Mouse (Mus musculus): ENCODE measurements at regions not wholly inside any gene's neighbourhood (a gene's known extent, or its start where the extent isn't known, plus 50 kb on each side); places are given as distances from the start of the nearest gene placed in this dataset.
"Not testable (repeated sequence)": the region's sequence is repeated elsewhere in the genome, so short reads cannot be mapped to it uniquely, and the experiment has no call there.

DNA sequence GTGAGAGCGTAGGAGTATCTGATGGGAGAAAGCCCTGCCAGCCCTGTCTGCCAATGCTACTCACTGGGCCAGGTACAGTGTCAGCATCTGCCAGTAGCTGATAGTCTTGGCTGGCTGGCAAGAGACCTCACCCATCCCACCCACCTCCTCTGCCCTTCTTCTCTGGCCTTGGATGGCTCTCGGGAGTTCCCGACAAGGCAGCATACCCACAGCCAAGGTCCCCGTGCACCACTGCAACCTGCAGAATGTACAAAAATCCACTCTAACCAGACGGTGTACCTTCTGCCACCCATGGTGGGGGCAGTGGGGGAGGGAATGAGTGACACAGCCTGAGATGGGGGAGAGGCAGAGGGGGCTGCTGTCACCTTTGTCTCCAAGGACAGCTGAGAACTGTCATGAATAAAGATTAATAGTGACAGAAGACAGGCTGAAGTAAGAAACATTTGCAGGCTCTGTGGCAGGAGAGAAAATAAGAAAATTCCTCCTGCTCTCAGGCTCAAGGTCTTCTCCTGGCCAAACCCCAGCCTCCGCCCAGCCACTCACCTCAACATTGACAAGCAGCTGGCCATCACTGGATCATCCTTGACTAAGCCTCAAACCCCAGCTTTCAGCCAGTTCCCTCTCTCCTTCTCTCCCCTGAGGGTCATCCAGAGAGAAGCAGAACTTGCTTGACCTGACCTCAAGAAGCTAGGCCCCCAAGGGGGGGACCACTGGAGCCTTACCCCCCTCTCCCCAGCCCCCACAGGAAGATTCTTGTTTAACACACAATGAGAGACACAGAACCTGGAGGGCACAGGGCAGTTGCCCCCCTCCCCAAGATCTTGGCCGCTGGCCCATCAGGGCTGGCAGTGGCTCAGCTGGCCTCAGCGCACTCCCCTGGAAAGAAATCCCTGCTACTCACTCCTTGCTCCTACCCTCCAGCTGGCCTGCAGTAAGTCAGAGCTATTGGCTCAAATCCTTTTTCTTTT is 73.7 kb downstream of the Cpn2 start:
- no peak for DNase-seq

DNA sequence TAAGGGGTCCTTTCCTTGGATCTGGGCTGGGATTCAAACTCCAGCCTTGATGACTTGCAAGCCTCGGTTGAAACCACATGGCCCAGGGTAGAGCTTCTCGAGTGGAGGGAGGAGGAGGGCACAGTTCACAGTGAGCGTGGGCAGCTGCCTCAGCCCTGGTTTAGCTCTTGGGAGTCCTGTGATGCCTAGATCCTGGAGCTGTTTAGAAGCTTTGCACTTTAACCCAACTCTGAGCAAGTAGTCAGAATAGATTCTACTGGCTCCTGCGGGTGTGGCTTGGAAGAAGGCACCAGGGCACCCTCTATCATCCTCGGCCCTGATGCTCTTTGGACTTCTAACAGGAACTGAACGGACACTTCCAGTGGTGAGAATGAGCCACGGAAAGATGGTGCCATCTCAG is 72.5 kb downstream of the Cpn2 start:
- DNase-seq, result no peak

DNA sequence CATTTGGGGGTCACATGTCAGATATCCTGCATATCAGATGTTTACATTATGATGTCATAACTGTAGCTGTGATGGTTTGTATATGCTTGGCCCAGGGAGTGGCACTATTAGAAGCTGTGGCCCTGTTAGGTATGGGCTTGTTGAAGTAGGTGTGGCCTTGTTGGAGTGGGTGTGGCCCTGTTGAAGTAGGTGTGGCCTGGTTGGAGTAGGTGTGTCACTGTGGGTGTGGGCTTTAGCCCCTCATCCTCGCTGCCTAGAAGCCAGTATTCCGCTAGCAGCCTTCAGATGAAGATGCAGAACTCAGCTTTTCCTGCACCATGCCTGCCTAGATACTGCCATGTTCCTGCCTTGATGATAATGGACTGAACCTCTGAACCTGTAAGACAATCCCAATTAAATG is 71.4 kb downstream of the Cpn2 start:
- not testable (repeated sequence) for DNase-seq

DNA sequence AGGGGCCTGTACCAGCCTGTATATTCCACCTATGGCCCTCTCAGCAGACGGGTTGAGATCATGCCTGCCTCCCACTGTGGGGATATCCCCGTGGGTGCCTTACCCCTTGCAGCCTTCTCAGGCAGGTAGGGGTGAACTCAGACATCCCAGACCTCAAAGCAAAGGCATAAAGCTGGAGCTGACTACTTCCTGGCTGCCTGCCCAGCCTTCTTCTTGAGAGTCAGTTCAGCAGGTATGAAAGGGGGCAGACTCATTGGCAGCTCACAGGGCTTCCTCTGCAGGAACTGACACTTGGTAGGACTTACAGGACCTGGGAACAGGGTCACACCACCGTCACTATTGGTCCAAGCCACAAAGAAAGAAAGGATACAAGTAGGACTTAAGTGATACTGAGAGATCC is 69.9 kb downstream of the Cpn2 start:
- DNase-seq, result no peak

DNA sequence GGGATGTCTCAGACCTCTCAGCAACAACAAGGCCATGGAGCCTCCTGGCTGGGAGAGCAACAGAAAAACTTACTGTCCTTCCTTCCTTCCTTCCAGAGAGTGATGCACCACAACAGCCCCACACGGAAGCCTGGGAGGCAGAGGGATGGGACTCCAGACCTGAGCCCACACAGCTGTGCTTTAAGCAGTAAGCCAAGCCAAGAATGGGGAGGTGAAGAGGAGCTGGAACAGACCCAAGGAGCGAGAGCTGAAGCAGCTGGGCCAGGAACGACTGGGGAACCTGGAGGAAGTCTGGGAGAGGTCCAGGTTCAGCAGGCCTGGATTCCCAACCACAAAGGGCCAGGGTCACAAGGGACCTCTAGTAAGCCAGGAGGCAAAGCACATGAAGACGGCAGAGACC is 67.5 kb downstream of the Cpn2 start:
- DNase-seq, result no peak

DNA sequence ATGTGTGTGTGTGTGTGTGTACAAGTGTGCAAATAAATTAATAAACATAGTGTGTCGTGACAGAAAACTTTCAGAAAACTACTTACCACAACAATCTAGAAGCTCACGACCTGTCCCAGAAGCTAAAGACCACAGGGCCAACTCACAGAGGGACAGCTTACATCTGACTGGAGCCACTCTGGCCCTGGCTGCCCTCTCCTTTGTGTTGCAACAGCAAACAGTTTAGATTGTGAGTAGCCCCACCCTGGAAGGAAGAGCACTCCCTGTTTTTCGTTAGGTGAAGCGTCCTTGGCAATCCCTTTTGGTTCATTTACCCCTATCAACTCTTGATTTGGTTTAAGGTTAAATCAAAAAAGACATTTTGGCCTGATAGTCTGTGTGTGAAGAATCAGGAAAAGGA is 63.2 kb downstream of the Cpn2 start:
- DNase-seq, result no peak

DNA sequence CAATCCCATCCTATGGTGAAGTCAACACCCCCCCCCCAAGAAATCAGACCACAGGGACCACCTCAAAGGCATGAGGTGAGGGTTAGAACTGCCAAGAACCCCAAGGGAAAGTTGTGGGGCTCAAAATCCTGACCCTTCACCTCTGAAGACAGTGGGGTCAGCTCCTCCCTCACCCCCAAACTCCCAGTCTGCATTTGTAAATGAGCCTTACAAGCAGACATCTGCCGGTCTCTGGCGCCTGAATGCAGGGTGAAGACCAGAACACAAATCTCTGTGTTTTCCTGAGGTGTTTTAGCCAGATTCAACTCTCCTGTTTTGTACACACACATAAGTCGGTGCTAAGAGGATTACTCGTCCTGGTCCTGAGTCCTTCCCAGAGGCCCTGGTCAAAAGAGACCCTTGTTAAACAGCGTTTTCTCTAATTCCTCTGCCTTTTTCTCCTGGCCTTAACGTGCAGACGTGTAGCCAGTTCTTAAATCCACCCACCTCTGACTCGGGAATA is 61.9 kb downstream of the Cpn2 start:
- no peak for DNase-seq

DNA sequence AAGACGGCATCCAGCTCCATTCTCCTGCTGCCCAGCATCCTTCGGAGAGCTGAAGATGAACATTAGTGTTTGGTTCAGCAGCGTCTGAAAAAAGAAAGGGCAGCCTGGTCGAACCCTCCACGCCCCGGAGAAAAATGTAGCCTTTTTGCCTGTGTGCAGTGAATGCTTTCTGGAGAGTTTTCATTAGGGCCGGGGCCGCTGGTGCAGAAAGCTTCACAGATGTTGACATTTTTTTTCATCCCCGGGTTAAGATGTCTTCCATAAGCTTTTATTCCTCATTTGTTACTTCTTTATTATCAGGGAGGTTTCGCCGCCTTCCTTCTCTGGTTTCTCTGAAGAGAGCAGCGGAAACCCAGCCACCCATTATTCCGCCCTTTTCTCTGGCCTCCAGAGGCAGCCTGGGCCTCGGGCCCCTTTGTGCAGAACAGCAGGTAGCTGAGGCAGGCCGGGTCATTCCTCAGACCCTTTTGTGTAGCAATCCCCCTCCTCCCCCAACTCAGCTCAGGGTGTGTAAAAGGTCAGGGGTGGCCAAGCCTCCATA is 61.4 kb downstream of the Cpn2 start:
- DNase-seq, result no peak

Measured in thymus, postnatal 14 days (tissue).